Mouse (Mus musculus): ENCODE data around the gene Gm44596. TPM values are rescaled to one million over a fixed set of nuclear protein-coding genes. Genes with fewer than 3 reads are reported as not detected.
A peak's percentile ranks its signal among the peaks of the same experiment; 100 is the strongest.
"Not testable (repeated sequence)": the region's sequence is repeated elsewhere in the genome, so short reads cannot be mapped to it uniquely, and the experiment has no call there.

Gene Gm44596
- polyA plus RNA-seq, 1 experiment from 2014 or later, result not detected

GRCm38 (mm10) chr6:128358999-128359398 lies 16.3 kb upstream of the Gm44596 start:
- H3K4me2 ChIP-seq, result no peak overlapping the region
- no peak overlapping the region for H3K4me3 ChIP-seq
- WGBS, result 9% methylated on average over 2 of the region's 2 CpGs

GRCm38 (mm10) chr6:128361901-128362300 lies 13.4 kb upstream of the Gm44596 start:
- H3K4me2 ChIP-seq, result peak overlapping the region; percentile 99
- H3K36me3 ChIP-seq, result peaks cover 26% of the 10 kb centered on the region
- H3K9me3 ChIP-seq, result no peaks in the 10 kb centered on the region
- peaks cover 40% of the 10 kb centered on the region for H3K4me1 ChIP-seq (replicated peaks)
- peak overlapping the region; percentile 86 for H3K27ac ChIP-seq
- no peak for ATAC-seq (ENCODE audit: low FRiP score)
- no peaks in the 10 kb centered on the region for H3K27me3 ChIP-seq
- peak overlapping the region; percentile 67 for H3K4me3 ChIP-seq
- H3K9ac ChIP-seq, result peak overlapping the region; percentile 82
- 18% methylated on average over 9 of the region's 9 CpGs for WGBS

More at GRCm38 (mm10) chr6:128358999-128359398, 16.3 kb upstream of the Gm44596 start:
- no peaks in the 10 kb centered on the region for H3K27me3 ChIP-seq
- H3K9me3 ChIP-seq, result no peaks in the 10 kb centered on the region
- peaks cover 23% of the 10 kb centered on the region for H3K36me3 ChIP-seq
- no peak for ATAC-seq (ENCODE audit: low FRiP score)
- H3K9ac ChIP-seq, result peak overlapping the region; percentile 19; the same call in 1 of the 2 replicates
- peaks cover 49% of the 10 kb centered on the region for H3K4me1 ChIP-seq (replicated peaks)
- no peak overlapping the region for H3K27ac ChIP-seq

- H3K9ac ChIP-seq, result peak within 1 kb of the TSS; percentile 82
- peaks cover 40% of the 10 kb centered on the region for H3K4me1 ChIP-seq (replicated peaks)
- H3K27me3 ChIP-seq, result no peaks in the 10 kb centered on the region
- H3K4me3 ChIP-seq, result peak within 1 kb of the TSS; percentile 67
- WGBS, result under 1% methylated on average over 76 of the region's 76 CpGs
- ATAC-seq (ENCODE audit: low FRiP score), result peak; percentile 92
- peaks cover 20% of the 10 kb centered on the region for H3K36me3 ChIP-seq
- no peaks in the 10 kb centered on the region for H3K9me3 ChIP-seq
- H3K4me2 ChIP-seq, result peak within 1 kb of the TSS; percentile 99
- peak within 1 kb of the TSS; percentile 86 for H3K27ac ChIP-seq
These were observed 12.8 kb upstream of the Gm44596 start, which contains the start of the genes Rhno1 and Foxm1 for GRCm38 (mm10) chr6:128362381-128363006. Gene Rhno1 (minus strand): TSS chr6:128362911. Gene Foxm1 (plus strand): TSS chr6:128362967.

GRCm38 (mm10) chr6:128363007-128363825 lies 12.1 kb upstream of the Gm44596 start:
- H3K4me3 ChIP-seq, result peak overlapping the region; percentile 67
- WGBS, result under 1% methylated on average over 44 of the region's 46 CpGs
- H3K4me1 ChIP-seq (replicated peaks), result peaks cover 40% of the 10 kb centered on the region
- no peaks in the 10 kb centered on the region for H3K9me3 ChIP-seq
- no peaks in the 10 kb centered on the region for H3K27me3 ChIP-seq
- ATAC-seq (ENCODE audit: low FRiP score), result peak; percentile 78
- peak overlapping the region; percentile 86 for H3K27ac ChIP-seq
- peaks cover 13% of the 10 kb centered on the region for H3K36me3 ChIP-seq
- H3K9ac ChIP-seq, result peak overlapping the region; percentile 82
- peak overlapping the region; percentile 99 for H3K4me2 ChIP-seq

- Histone ChIP-seq H3K4me3 (no peak overlapping the region), H3K4me1 (replicated peaks) (peaks cover 32% of the 10 kb centered on the region), H3K27ac (no peak overlapping the region), H3K36me3 (peaks cover 10% of the 10 kb centered on the region), H3K27me3 (no peaks in the 10 kb centered on the region), H3K4me2 (no peak overlapping the region), H3K9me3 (no peaks in the 10 kb centered on the region), H3K9ac (no peak overlapping the region)
- 75% methylated on average over 6 of the region's 6 CpGs for WGBS
- ATAC-seq (ENCODE audit: low FRiP score), result no peak
These were observed 10.6 kb upstream of the Gm44596 start for GRCm38 (mm10) chr6:128364721-128365120.

- H3K36me3 ChIP-seq, result peaks cover 23% of the 10 kb centered on the region
- no peak overlapping the region for H3K4me2 ChIP-seq
- no peaks in the 10 kb centered on the region for H3K27me3 ChIP-seq
- H3K9ac ChIP-seq, result no peak overlapping the region
- H3K4me3 ChIP-seq, result no peak overlapping the region
- peaks cover 16% of the 10 kb centered on the region for H3K4me1 ChIP-seq (replicated peaks)
- no peaks in the 10 kb centered on the region for H3K9me3 ChIP-seq
- ATAC-seq (ENCODE audit: low FRiP score), result no peak
- WGBS, result 97% methylated on average over 5 of the region's 5 CpGs
- H3K27ac ChIP-seq, result no peak overlapping the region
These were observed 8.8 kb upstream of the Gm44596 start for GRCm38 (mm10) chr6:128366466-128366865.

- no peaks in the 10 kb centered on the region for H3K9me3 ChIP-seq
- 91% methylated on average over 5 of the region's 5 CpGs for WGBS
These were observed 5.3 kb upstream of the Gm44596 start for GRCm38 (mm10) chr6:128370040-128370439.

GRCm38 (mm10) chr6:128376371-128377085 lies 1.2 kb downstream of the Gm44596 start:
- H3K4me1 ChIP-seq (replicated peaks), result peaks cover 16% of the 10 kb centered on the region
- no peak overlapping the region for H3K9ac ChIP-seq
- no peak for ATAC-seq (ENCODE audit: low FRiP score)
- H3K4me2 ChIP-seq, result no peak overlapping the region
- H3K9me3 ChIP-seq, result no peaks in the 10 kb centered on the region
- peaks cover 19% of the 10 kb centered on the region for H3K36me3 ChIP-seq
- no peak overlapping the region for H3K27ac ChIP-seq
- no peaks in the 10 kb centered on the region for H3K27me3 ChIP-seq
- H3K4me3 ChIP-seq, result no peak overlapping the region
- WGBS, result 89% methylated on average over 17 of the region's 17 CpGs

More at GRCm38 (mm10) chr6:128370040-128370439, 5.3 kb upstream of the Gm44596 start:
- no peaks in the 10 kb centered on the region for H3K27me3 ChIP-seq
- no peak overlapping the region for H3K27ac ChIP-seq
- no peak overlapping the region for H3K4me2 ChIP-seq
- ATAC-seq (ENCODE audit: low FRiP score), result no peak
- no peak overlapping the region for H3K4me3 ChIP-seq
- peaks cover 42% of the 10 kb centered on the region for H3K36me3 ChIP-seq
- peaks cover 13% of the 10 kb centered on the region for H3K4me1 ChIP-seq (replicated peaks)
- no peak overlapping the region for H3K9ac ChIP-seq

- 87% methylated on average over 16 of the region's 16 CpGs for WGBS
- H3K9ac ChIP-seq, result no peak overlapping the region
- H3K4me2 ChIP-seq, result no peak overlapping the region
- H3K36me3 ChIP-seq, result no peaks in the 10 kb centered on the region
- no peak for ATAC-seq (ENCODE audit: low FRiP score)
- H3K9me3 ChIP-seq, result no peaks in the 10 kb centered on the region
- no peaks in the 10 kb centered on the region for H3K27me3 ChIP-seq
- H3K27ac ChIP-seq, result no peak overlapping the region
- no peak overlapping the region for H3K4me3 ChIP-seq
- H3K4me1 ChIP-seq (replicated peaks), result peaks cover 7% of the 10 kb centered on the region
These were observed 4.3 kb downstream of the Gm44596 start for GRCm38 (mm10) chr6:128379636-128380035.

GRCm38 (mm10) chr6:128380594-128381167 lies 5.4 kb downstream of the Gm44596 start:
- not testable (repeated sequence) for H3K9ac ChIP-seq; H3K9me3 ChIP-seq; H3K4me2 ChIP-seq; H3K4me3 ChIP-seq; H3K27ac ChIP-seq; ATAC-seq (ENCODE audit: low FRiP score); H3K27me3 ChIP-seq; H3K36me3 ChIP-seq; H3K4me1 ChIP-seq (replicated peaks)
- WGBS, result 70% methylated on average over 1 of the region's 1 CpGs

GRCm38 (mm10) chr6:128381254-128381653 lies 6.0 kb downstream of the Gm44596 start:
- no peak overlapping the region for H3K4me3 ChIP-seq
- WGBS, result 81% methylated on average over 3 of the region's 3 CpGs
- no peaks in the 10 kb centered on the region for H3K4me1 ChIP-seq (replicated peaks)
- no peak overlapping the region for H3K27ac ChIP-seq
- ATAC-seq (ENCODE audit: low FRiP score), result no peak
- no peaks in the 10 kb centered on the region for H3K27me3 ChIP-seq
- no peaks in the 10 kb centered on the region for H3K9me3 ChIP-seq
- no peak overlapping the region for H3K4me2 ChIP-seq
- H3K36me3 ChIP-seq, result no peaks in the 10 kb centered on the region
- H3K9ac ChIP-seq, result no peak overlapping the region

GRCm38 (mm10) chr6:128383752-128384151 lies 8.4 kb downstream of the Gm44596 start:
- H3K4me2 ChIP-seq, result no peak overlapping the region

More at GRCm38 (mm10) chr6:128383752-128384151, 8.4 kb downstream of the Gm44596 start:
- H3K4me1 ChIP-seq (replicated peaks), result no peaks in the 10 kb centered on the region
- 81% methylated on average over 7 of the region's 7 CpGs for WGBS
- H3K4me3 ChIP-seq, result no peak overlapping the region
- no peak overlapping the region for H3K27ac ChIP-seq
- H3K9me3 ChIP-seq, result no peaks in the 10 kb centered on the region
- no peak for ATAC-seq (ENCODE audit: low FRiP score)
- H3K9ac ChIP-seq, result no peak overlapping the region
- no peaks in the 10 kb centered on the region for H3K36me3 ChIP-seq
- no peaks in the 10 kb centered on the region for H3K27me3 ChIP-seq

All from hindbrain, embryonic 13.5 days (tissue).